Mouse (Mus musculus) midbrain, embryonic 16.5 days (tissue): ENCODE results near the gene Ces3a. TPM values are rescaled to one million over a fixed set of nuclear protein-coding genes. Genes with fewer than 3 reads are reported as not detected.
"Not testable (repeated sequence)": the region's sequence is repeated elsewhere in the genome, so short reads cannot be mapped to it uniquely, and the experiment has no call there.

ENCODE experiments used
- ATAC-seq: fragments of 200-750 bp; cut with Nextera tagmentation; 2 replicates; pipeline ENCODE4 v1.8.0; 2017; ENCODE audit warnings: moderate TSS enrichment
- H3K27ac ChIP-seq: fragments of 300-500 bp; sonication (generic); 2 replicates; pipeline ENCODE4 v1.5.1; 2014; ENCODE audit warnings: mild to moderate bottlenecking, low read length, mixed read lengths
- H3K27me3 ChIP-seq: fragments of 300-500 bp; sonication (generic); 2 replicates; pipeline ENCODE4 v1.6.1; 2014; ENCODE audit warnings: low read depth, low read length, mixed read lengths; ENCODE audit not compliant: control insufficient read depth, insufficient read depth
- H3K36me3 ChIP-seq: fragments of 300-500 bp; sonication (generic); 2 replicates; pipeline ENCODE4 v1.6.1; 2014; ENCODE audit warnings: mild to moderate bottlenecking, low read length, moderate library complexity, mixed read lengths; ENCODE audit not compliant: control insufficient read depth, insufficient read depth
- H3K4me1 ChIP-seq: fragments of 300-500 bp; sonication (generic); 2 replicates; pipeline ENCODE4 v1.6.1; 2014; ENCODE audit warnings: mild to moderate bottlenecking, low read length, mixed read lengths; ENCODE audit not compliant: control insufficient read depth, insufficient read depth
- H3K4me2 ChIP-seq: fragments of 300-500 bp; sonication (generic); 2 replicates; pipeline ENCODE4 v1.6.1; 2014; ENCODE audit warnings: mild to moderate bottlenecking, low read length, mixed read lengths
- H3K4me3 ChIP-seq: fragments of 300-500 bp; sonication (generic); 2 replicates; pipeline ENCODE4 v1.5.1; 2014; ENCODE audit warnings: low read depth, mild to moderate bottlenecking, low read length, moderate library complexity, mixed read lengths
- H3K9ac ChIP-seq: fragments of 300-500 bp; sonication (generic); 2 replicates; pipeline ENCODE4 v1.6.1; 2014; ENCODE audit warnings: low read depth, low read length, mixed read lengths
- H3K9me3 ChIP-seq: fragments of 300-500 bp; sonication (generic); replicated peaks from 2 replicates; pipeline ENCODE4 v1.6.1; 2014; ENCODE audit warnings: mild to moderate bottlenecking, low read length, mixed read lengths; ENCODE audit not compliant: control insufficient read depth, poor library complexity, severe bottlenecking
- WGBS: fragments of 180-500 bp; shearing (Covaris S2); extraction: QIAGEN DNeasy Blood & Tissue Kit; methylation state at CpG from one replicate; pipeline ENCODE4 v1.1.7; 2014; 5-methylcytosine and 5-hydroxymethylcytosine counted together
- polyA plus RNA-seq: library from polyadenylated mRNA; unstranded; fragments of >200 nt; fragmentation: Nextera tagmentation; extraction: Ambion mirVana; gene quantifications from 2 replicates; pipeline ENCODE4 v1.2.1, GENCODE M21; 2015

The Ces3a gene
- polyA plus RNA-seq, 1 experiment from 2014 or later: not detected

GRCm38 (mm10) chr8:105080814-105081336 lies 32.5 kb downstream of the Ces3a start:
- H3K36me3 ChIP-seq: no peaks in the 10 kb centered on the region
- no peak overlapping the region for H3K27ac ChIP-seq
- WGBS: 74% methylated on average over 5 of the region's 5 CpGs
- no peaks in the 10 kb centered on the region for H3K27me3 ChIP-seq
- H3K4me3 ChIP-seq: no peak overlapping the region
- no peaks in the 10 kb centered on the region for H3K9me3 ChIP-seq
- ATAC-seq: no peak
- no peaks in the 10 kb centered on the region for H3K4me1 ChIP-seq
- H3K4me2 ChIP-seq: no peak overlapping the region
- H3K9ac ChIP-seq: no peak overlapping the region

DNA sequence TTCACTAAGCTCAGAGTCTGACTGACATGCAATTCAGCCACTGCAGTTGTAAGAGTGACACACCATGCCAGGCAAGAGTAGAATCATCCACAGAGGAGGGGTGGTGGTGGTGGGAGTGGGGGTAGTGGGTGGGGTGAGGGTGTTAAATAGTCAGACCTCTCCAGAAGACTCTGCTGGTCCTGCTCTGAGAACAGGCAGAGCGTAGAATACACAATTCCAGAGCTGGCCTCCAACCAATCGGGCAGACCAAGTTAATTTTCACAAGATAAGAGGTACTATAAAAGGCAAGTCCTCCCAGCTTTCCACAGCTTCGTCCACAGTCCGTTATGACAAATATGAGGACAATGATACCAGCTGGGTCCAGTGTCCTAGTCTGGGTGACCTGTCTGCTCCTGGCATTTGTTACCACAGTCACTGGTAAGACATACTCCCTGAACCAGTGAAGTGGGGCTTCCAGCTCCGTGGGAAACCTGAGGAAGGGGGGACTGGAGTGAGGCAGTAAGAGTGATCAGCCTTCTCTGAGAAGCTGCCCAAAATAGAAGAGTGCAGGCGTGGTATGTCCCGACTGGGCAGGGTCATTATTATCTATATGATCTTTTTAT lies 35.1 kb downstream of the Ces3a start, which contains the start of gene Ces3b:
Gene Ces3b, plus strand, starts transcription at position 305 of the 602 bp plus-strand sequence.
- 84% methylated on average over 7 of the region's 7 CpGs for WGBS
- H3K27ac ChIP-seq: no peak within 1 kb of the TSS

DNA sequence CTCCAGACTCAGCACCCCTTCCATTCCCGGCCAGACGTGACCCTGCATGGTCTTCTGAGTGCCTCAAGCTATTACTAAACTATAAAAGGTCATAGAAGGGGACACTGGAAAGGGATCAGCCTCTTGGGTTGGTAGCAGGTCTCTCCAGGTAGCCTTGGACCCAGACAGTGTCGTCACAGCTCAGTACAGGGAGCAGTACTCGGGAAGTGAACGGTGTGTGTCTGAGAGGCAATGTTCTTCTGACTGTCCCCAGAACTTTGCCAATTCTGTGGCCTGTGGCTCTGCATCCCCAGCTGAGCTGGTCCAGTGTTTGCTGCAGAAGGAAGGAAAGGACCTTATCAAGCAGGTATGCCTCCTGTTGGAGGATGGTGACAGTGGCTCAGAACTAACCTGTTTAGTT lies 39.8 kb downstream of the Ces3a start:
- H3K27ac ChIP-seq, H3K9ac ChIP-seq, H3K4me1 ChIP-seq, H3K4me2 ChIP-seq, H3K9me3 ChIP-seq, H3K36me3 ChIP-seq, H3K27me3 ChIP-seq, ATAC-seq, H3K4me3 ChIP-seq: not testable (repeated sequence)
- WGBS: 92% methylated on average over 5 of the region's 5 CpGs

More for the DNA sequence above, 35.1 kb downstream of the Ces3a start, which contains the start of gene Ces3b:
- H3K9me3 ChIP-seq: no peaks in the 10 kb centered on the region
- H3K4me3 ChIP-seq: no peak within 1 kb of the TSS
- H3K27me3 ChIP-seq: no peaks in the 10 kb centered on the region
- H3K9ac ChIP-seq: no peak within 1 kb of the TSS
- no peaks in the 10 kb centered on the region for H3K4me1 ChIP-seq
- H3K36me3 ChIP-seq: no peaks in the 10 kb centered on the region
- no peak for ATAC-seq
- H3K4me2 ChIP-seq: no peak within 1 kb of the TSS

DNA sequence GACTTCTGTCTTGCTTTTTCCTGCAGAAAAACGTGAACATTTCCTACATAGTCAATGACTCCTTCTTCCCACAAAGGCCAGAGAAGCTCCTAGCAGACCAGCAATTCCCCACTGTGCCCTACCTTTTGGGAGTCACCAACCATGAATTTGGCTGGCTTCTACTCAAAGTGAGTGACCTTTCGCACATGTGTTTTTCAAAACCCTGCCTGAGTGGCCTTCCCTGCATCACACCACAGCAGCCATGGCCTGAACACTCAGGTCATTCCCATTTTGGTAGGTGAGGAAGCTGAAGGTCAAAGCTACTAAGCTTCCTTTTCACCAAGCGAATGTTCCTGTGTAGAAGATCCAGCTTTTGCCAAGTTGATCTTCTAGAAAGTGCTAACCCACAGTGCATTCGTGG lies 40.2 kb downstream of the Ces3a start:
- H3K27ac ChIP-seq: no peak overlapping the region
- no peaks in the 10 kb centered on the region for H3K9me3 ChIP-seq
- no peaks in the 10 kb centered on the region for H3K27me3 ChIP-seq
- H3K36me3 ChIP-seq: no peaks in the 10 kb centered on the region
- H3K9ac ChIP-seq: no peak overlapping the region
- WGBS: 72% methylated on average over 4 of the region's 4 CpGs
- no peak overlapping the region for H3K4me2 ChIP-seq
- no peaks in the 10 kb centered on the region for H3K4me1 ChIP-seq
- H3K4me3 ChIP-seq: no peak overlapping the region
- ATAC-seq: no peak

- WGBS: 82% methylated on average over 2 of the region's 3 CpGs
Measured at GRCm38 (mm10) chr8:105093992-105094391, 45.6 kb downstream of the Ces3a start.

DNA sequence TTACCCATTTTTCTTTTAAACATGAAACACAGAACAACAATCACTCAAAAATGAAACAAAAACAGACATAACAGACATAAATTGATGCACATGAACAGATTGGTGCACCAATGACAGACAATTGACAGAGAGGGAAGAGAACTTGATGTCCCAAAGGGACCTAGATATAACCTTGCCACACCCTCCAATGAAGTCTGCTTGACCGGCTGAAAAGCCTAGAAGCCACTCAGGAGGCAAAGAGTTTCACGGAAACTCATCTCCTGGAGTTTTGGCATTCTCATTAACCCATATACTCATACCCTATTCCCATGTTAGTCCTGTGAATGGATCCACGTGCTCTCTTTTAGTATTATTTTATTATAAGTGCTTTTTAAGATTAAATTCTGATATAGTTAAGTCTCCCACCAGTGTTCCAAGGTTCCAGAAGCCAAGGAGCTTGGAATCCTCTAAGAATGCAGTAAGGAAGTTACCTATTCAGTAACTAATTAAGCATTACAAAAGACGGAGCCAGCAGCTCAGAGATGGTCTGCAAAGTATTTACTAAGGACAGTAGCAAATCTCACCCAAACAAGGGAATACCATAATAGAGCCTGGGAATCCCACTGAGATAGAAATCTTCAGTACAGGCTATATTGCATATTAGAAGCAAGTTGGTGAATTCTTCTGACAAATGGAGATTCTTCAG lies 53.8 kb downstream of the Ces3a start:
- H3K27ac ChIP-seq, ATAC-seq, H3K4me3 ChIP-seq, H3K4me2 ChIP-seq, H3K4me1 ChIP-seq, H3K9me3 ChIP-seq, H3K36me3 ChIP-seq, H3K9ac ChIP-seq, H3K27me3 ChIP-seq: not testable (repeated sequence)
- 70% methylated on average over 4 of the region's 4 CpGs for WGBS

More at GRCm38 (mm10) chr8:105093992-105094391, 45.6 kb downstream of the Ces3a start:
- ATAC-seq: no peak
- Histone ChIP-seq H3K27me3 (no peaks in the 10 kb centered on the region), H3K4me3 (no peak overlapping the region), H3K9me3 (no peaks in the 10 kb centered on the region), H3K36me3 (no peaks in the 10 kb centered on the region), H3K4me1 (no peaks in the 10 kb centered on the region), H3K9ac (no peak overlapping the region), H3K4me2 (no peak overlapping the region), H3K27ac (no peak overlapping the region)

DNA sequence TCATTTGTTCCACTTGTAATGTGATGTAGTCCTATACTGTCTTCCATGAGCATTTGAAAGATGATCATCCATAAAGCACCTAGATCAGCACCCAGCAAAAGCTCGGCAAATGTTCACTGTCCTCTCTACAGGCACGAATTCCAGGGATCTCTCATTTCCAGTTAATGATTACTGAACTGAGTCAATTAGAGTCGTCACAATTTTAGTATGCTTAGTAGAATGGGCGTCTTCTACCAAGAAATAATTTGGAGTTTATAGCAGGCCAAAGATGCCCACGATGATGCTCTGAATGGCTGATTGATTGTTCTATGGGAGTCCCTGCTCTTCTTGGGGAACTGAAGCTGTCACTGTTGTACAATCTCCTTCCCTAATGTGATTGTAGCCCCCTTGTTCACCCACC lies 55.3 kb downstream of the Ces3a start:
- H3K9me3 ChIP-seq, H3K27ac ChIP-seq, H3K36me3 ChIP-seq, H3K4me1 ChIP-seq, H3K4me3 ChIP-seq, H3K4me2 ChIP-seq, ATAC-seq, H3K27me3 ChIP-seq, H3K9ac ChIP-seq: not testable (repeated sequence)
- WGBS: 84% methylated on average over 5 of the region's 5 CpGs

DNA sequence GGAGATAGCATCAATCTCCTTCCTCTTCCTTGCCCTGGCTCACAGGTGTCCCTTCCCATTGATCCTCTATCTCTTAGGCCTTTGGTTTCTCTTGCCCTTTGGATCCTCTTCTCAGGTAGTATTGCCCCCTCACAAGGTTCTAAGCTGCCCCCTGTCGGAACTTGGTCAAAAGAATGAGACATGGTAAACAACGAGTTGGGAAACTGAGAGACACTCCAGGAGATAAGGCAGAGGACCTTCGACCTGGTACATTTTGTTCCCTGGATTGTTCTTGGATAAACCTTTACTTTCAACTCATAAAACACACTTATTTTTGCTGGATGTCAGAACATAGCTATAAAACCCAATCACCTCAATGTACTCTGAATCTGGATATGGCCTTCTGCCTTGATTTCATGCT lies 55.8 kb downstream of the Ces3a start:
- Histone ChIP-seq H3K4me2 (no peak overlapping the region), H3K4me3 (no peak overlapping the region), H3K36me3 (no peaks in the 10 kb centered on the region), H3K9me3 (no peaks in the 10 kb centered on the region; the same call in 1 of the 2 replicates), H3K27ac (no peak overlapping the region), H3K27me3 (no peaks in the 10 kb centered on the region), H3K4me1 (no peaks in the 10 kb centered on the region), H3K9ac (no peak overlapping the region)
- ATAC-seq: no peak
- WGBS: 88% methylated on average over 3 of the region's 3 CpGs
